Mouse (Mus musculus) layer of hippocampus, postnatal 36 days (tissue): Measurements from ENCODE around the gene Use1. TPM values are rescaled to one million over a fixed set of nuclear protein-coding genes. Genes with fewer than 3 reads are reported as not detected.
"Not testable (repeated sequence)": the region's sequence is repeated elsewhere in the genome, so short reads cannot be mapped to it uniquely, and the experiment has no call there.

Source experiments
- DNase-seq, 2 experiments: peaks; one replicate each; pipeline ENCODE4 v3.0.0; 2022
- total RNA-seq, 2 experiments: library from RNA; stranded (reverse); gene quantifications; 2 replicates each; pipeline ENCODE4 v1.2.3; 2021

Gene Use1
- total RNA-seq: 100 to 1,000 TPM; 105 to 108 TPM

- DNase-seq: peak; percentile 93 to 94
Measured at GRCm38 (mm10) chr8:71366771-71367528, at the start of gene Use1. Use1 (plus strand) TSS chr8:71366848.

- DNase-seq: not testable (repeated sequence)
Measured at GRCm38 (mm10) chr8:71318610-71319009, 48.0 kb upstream of the Use1 start.

- not testable (repeated sequence) for DNase-seq
Measured at GRCm38 (mm10) chr8:71319760-71320159, 46.9 kb upstream of the Use1 start.

GRCm38 (mm10) chr8:71322939-71323338 lies 43.7 kb upstream of the Use1 start:
- no peak for DNase-seq

- DNase-seq: no peak
Measured at GRCm38 (mm10) chr8:71324848-71325247, 41.8 kb upstream of the Use1 start.

GRCm38 (mm10) chr8:71337834-71338233 lies 28.8 kb upstream of the Use1 start:
- DNase-seq: not testable (repeated sequence)

GRCm38 (mm10) chr8:71340625-71341024 lies 26.0 kb upstream of the Use1 start:
- no peak for DNase-seq

- no peak for DNase-seq
Measured at GRCm38 (mm10) chr8:71346581-71346980, 20.1 kb upstream of the Use1 start.

GRCm38 (mm10) chr8:71351117-71351516 lies 15.5 kb upstream of the Use1 start:
- no peak for DNase-seq

GRCm38 (mm10) chr8:71351520-71351919 lies 15.1 kb upstream of the Use1 start:
- DNase-seq: no peak

- DNase-seq: no peak
Measured at GRCm38 (mm10) chr8:71358026-71358425, 8.6 kb upstream of the Use1 start.

- no peak for DNase-seq
Measured at GRCm38 (mm10) chr8:71367529-71368176, 1.0 kb downstream of the Use1 start.

- DNase-seq: no peak
Measured at GRCm38 (mm10) chr8:71368366-71368765, 1.7 kb downstream of the Use1 start.

- DNase-seq: no peak
Measured at GRCm38 (mm10) chr8:71369040-71369718, 2.5 kb downstream of the Use1 start.

- no peak for DNase-seq
Measured at GRCm38 (mm10) chr8:71370711-71371235, 4.1 kb downstream of the Use1 start.

- DNase-seq: peak; percentile 94 to 98
Measured at GRCm38 (mm10) chr8:71371236-71371848, 4.7 kb downstream of the Use1 start, which contains the start of gene Ocel1. Ocel1 (plus strand) TSS chr8:71371298.

- no peak for DNase-seq
Measured at GRCm38 (mm10) chr8:71372427-71372826, 5.8 kb downstream of the Use1 start.

- DNase-seq: no peak
Measured at GRCm38 (mm10) chr8:71373000-71373399, 6.4 kb downstream of the Use1 start.

GRCm38 (mm10) chr8:71374616-71375206 lies 8.1 kb downstream of the Use1 start:
- no peak for DNase-seq

- peak in 1 of 2 experiments; percentile 55 for DNase-seq
Measured at GRCm38 (mm10) chr8:71375581-71376422, 9.2 kb downstream of the Use1 start.

- DNase-seq: no peak
Measured at GRCm38 (mm10) chr8:71376423-71377030, 9.9 kb downstream of the Use1 start.
